Mouse (Mus musculus): ENCODE measurements around the gene Ly6g6e.

- TF ChIP-seq POLR2A (IDR thresholded peaks at IDR 0.05; ENCODE audit: borderline replicate concordance, extremely low read depth, insufficient read depth, insufficient read length, poor library complexity, severe bottlenecking) = no peak
- no peak for TF ChIP-seq CTCF (IDR thresholded peaks at IDR 0.05; ENCODE audit: borderline replicate concordance, extremely low read depth, insufficient read depth, insufficient read length)
Observed at GRCm38 (mm10) chr17:35066084-35066483, 10.6 kb upstream of the Ly6g6e start, which contains the start of gene Mpig6b.

All from brain, embryonic 14.5 days (tissue).